Mouse (Mus musculus): ENCODE data around the gene Gm14180.

GRCm38 (mm10) chr11:99743985-99744384 lies 9.9 kb upstream of the Gm14180 start:
- TF ChIP-seq CTCF (IDR thresholded peaks at IDR 0.05; ENCODE audit: insufficient read depth, low read depth, low read length) = no peak
- no peak for TF ChIP-seq POLR2A (IDR thresholded peaks at IDR 0.05; ENCODE audit: insufficient read depth, low read depth, low read length)
